Mouse (Mus musculus) kidney, embryonic 14.5 days (tissue): ENCODE measurements around the gene Il7r. TPM values are rescaled to one million over a fixed set of nuclear protein-coding genes. Genes with fewer than 3 reads are reported as not detected.

Experiments
- ATAC-seq: fragments of 200-750 bp; cut with Nextera tagmentation; 2 replicates; pipeline ENCODE4 v1.8.0; 2017; ENCODE audit warnings: moderate number of reproducible peaks, mild to moderate bottlenecking, moderate TSS enrichment, moderate library complexity; ENCODE audit not compliant: low FRiP score, low TSS enrichment
- H3K27ac ChIP-seq: fragments of 300-500 bp; sonication (generic); 2 replicates; pipeline ENCODE4 v1.5.1; 2014; ENCODE audit warnings: low read depth, mild to moderate bottlenecking, low read length, moderate library complexity, mixed read lengths
- H3K27me3 ChIP-seq: fragments of 300-500 bp; sonication (generic); 2 replicates; pipeline ENCODE4 v1.6.1; 2014; ENCODE audit warnings: mild to moderate bottlenecking, low read length; ENCODE audit not compliant: control insufficient read depth, insufficient read depth
- H3K36me3 ChIP-seq: fragments of 300-500 bp; sonication (generic); 2 replicates; pipeline ENCODE4 v1.6.1; 2014; ENCODE audit warnings: low read length, mixed read lengths; ENCODE audit not compliant: control insufficient read depth, insufficient read depth
- H3K4me1 ChIP-seq: fragments of 300-500 bp; sonication (generic); 2 replicates; pipeline ENCODE4 v1.6.1; 2014; ENCODE audit warnings: low read length, mixed read lengths; ENCODE audit not compliant: control insufficient read depth, insufficient read depth
- H3K4me2 ChIP-seq: fragments of 300-500 bp; sonication (generic); replicated peaks from 2 replicates; pipeline ENCODE4 v1.6.1; 2014; ENCODE audit warnings: low read depth, mild to moderate bottlenecking, low read length
- H3K4me3 ChIP-seq: fragments of 300-500 bp; sonication (generic); 2 replicates; pipeline ENCODE4 v1.5.1; 2014; ENCODE audit warnings: mild to moderate bottlenecking, low read length
- H3K9ac ChIP-seq: fragments of 300-500 bp; sonication (generic); 2 replicates; pipeline ENCODE4 v1.6.1; 2014; ENCODE audit warnings: low read depth, mild to moderate bottlenecking, low read length, moderate library complexity
- H3K9me3 ChIP-seq: fragments of 300-500 bp; sonication (generic); 2 replicates; pipeline ENCODE4 v1.6.1; 2016; ENCODE audit warnings: low read length; ENCODE audit not compliant: control insufficient read depth
- WGBS: fragments of 180-500 bp; shearing (Covaris S2); extraction: QIAGEN DNeasy Blood & Tissue Kit; methylation state at CpG from one replicate; pipeline ENCODE4 v1.1.7; 2014; 5-methylcytosine and 5-hydroxymethylcytosine counted together
- polyA plus RNA-seq: library from polyadenylated mRNA; unstranded; fragments of >200 nt; fragmentation: Nextera tagmentation; extraction: Ambion mirVana; gene quantifications from 2 replicates; pipeline ENCODE4 v1.2.1, GENCODE M21; 2014

Gene Il7r
- polyA plus RNA-seq, 1 experiment from 2014 or later = not detected

DNA sequence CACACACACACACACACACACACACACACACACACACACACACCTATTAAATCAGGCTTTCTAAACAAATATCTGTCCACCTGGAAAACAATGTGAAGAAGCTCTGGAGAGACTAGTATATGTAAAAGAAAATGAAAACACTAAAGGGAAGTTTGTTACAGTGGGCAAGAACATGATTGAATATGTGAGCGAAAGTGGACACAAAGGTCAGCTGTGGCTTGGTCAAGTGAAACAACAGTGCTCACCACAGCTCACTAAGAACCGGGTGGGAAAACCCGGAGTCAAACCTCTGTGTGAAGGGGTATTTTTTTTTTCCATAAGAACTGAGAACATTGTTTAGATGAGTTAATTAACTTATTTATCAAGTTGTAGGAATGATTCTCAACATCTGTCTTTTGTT, 6.9 kb downstream of the Il7r start:
- no peaks in the 10 kb centered on the region for H3K36me3 ChIP-seq
- no peaks in the 10 kb centered on the region for H3K27me3 ChIP-seq
- WGBS = 70% methylated on average over 3 of the region's 3 CpGs
- no peaks in the 10 kb centered on the region for H3K9me3 ChIP-seq
- H3K4me1 ChIP-seq = no peaks in the 10 kb centered on the region
- no peak for ATAC-seq
- no peak overlapping the region for H3K4me3 ChIP-seq
- no peak overlapping the region for H3K27ac ChIP-seq
- no peak overlapping the region for H3K4me2 ChIP-seq
- no peak overlapping the region for H3K9ac ChIP-seq

DNA sequence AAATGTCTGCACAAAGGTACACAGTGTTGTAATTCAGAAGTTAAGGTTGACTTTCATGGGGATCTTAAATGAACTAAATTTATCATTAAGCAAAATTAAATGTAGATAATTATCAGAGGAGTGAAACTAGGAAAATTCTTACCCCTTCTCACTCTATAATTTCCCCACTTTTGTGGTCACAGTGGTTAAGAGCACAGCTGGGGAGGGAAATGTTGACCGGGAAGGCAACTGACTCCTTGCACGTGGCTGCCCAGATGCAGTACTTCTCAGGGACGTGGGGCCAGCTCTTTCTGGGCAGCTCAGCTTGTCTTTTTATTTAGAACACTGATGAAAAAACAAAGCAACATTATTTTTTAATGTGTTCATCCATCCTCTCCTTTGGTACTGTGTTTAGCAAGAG, 37.9 kb downstream of the Il7r start:
- Histone ChIP-seq H3K4me3 (no peak overlapping the region), H3K9me3 (no peaks in the 10 kb centered on the region), H3K36me3 (no peaks in the 10 kb centered on the region), H3K4me1 (no peaks in the 10 kb centered on the region), H3K27me3 (no peaks in the 10 kb centered on the region), H3K9ac (no peak overlapping the region), H3K4me2 (no peak overlapping the region), H3K27ac (no peak overlapping the region)
- WGBS = 75% methylated on average over 3 of the region's 3 CpGs
- ATAC-seq = no peak

DNA sequence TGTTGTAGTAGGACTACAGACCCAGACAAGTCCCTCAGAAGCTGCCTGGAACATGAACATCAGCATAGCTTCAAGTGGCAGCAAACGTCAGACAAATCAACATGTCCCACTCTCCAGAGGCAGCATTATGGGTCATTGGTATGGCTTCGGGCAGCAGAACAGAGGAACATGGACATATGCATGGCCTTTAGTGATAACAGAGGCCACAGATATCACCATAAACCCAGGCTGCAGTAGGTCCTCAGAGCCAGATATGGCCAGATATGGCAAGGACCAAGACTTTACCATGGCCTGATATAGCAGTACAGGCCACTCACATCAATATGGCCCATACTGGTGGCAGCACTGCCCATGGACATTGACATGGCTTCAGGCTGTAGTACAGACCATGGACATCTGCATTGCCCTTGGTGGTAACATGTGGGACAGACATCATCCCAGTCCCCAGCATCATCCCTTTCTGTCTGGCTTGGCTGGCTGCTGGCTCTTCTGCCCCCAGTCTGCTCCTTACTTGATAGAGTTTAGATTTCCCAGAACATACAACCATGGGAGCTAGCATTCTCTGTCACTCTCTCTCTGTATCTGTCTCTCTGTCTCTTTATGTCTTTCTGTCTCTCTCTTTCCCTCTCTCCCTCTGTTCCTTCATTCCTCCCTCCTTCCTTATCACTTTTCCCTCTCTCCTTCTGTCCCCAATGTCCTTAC, 40.4 kb downstream of the Il7r start:
- no peak for ATAC-seq

DNA sequence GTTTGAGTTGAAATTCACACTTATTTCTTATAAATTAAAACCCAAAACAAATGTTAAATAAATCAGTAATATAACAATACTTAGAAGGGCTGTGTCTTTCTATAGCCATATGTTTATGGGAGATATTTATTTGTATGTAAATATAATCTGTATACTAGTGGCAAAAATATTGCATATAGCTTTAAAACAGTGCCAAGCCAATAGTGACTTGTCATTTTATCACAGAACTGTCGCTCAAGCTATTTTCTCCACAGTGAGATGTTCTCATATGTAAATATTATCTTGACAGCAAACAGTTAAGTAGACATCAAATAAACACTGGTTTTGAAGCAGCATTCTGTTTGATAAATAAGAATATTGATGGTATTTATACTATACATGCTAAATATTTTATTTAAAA, 56.8 kb downstream of the Il7r start:
- ATAC-seq = no peak
- no peak overlapping the region for H3K9ac ChIP-seq

More for the DNA sequence above, 40.4 kb downstream of the Il7r start:
- Histone ChIP-seq H3K4me3 (no peak overlapping the region), H3K9me3 (no peaks in the 10 kb centered on the region), H3K27me3 (no peaks in the 10 kb centered on the region), H3K27ac (no peak overlapping the region), H3K9ac (no peak overlapping the region), H3K36me3 (no peaks in the 10 kb centered on the region), H3K4me1 (no peaks in the 10 kb centered on the region), H3K4me2 (no peak overlapping the region)
- WGBS = 94% methylated on average over 2 of the region's 2 CpGs

DNA sequence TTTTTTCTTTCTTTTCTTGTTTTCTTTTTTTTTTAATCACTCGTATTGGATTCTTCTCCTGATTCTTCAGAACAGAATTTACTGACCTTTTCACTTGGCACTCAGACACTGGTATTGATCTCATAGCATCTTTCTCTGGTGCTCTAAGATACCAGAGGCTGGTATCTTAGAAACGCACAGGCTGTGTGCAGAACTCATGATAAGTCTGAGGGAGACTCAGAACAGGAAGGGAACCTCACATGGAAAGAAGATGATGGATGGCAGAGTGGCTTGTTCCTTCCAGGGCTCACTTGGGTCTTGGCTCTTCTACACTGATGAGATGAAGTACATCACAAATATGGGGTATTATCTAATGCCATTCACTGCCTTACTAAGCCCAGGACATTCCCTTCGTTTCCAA, 57.4 kb downstream of the Il7r start:
- Histone ChIP-seq H3K9me3 (no peaks in the 10 kb centered on the region), H3K27me3 (no peaks in the 10 kb centered on the region), H3K4me3 (no peak overlapping the region), H3K27ac (no peak overlapping the region), H3K9ac (no peak overlapping the region), H3K4me2 (no peak overlapping the region), H3K36me3 (no peaks in the 10 kb centered on the region), H3K4me1 (no peaks in the 10 kb centered on the region)
- ATAC-seq = no peak
- WGBS = 83% methylated on average over 3 of the region's 3 CpGs

More for the DNA sequence above, 56.8 kb downstream of the Il7r start:
- Histone ChIP-seq H3K27ac (no peak overlapping the region), H3K4me2 (no peak overlapping the region), H3K27me3 (no peaks in the 10 kb centered on the region), H3K9me3 (no peaks in the 10 kb centered on the region), H3K4me1 (no peaks in the 10 kb centered on the region), H3K36me3 (no peaks in the 10 kb centered on the region), H3K4me3 (no peak overlapping the region)
- WGBS = 95% methylated on average over 1 of the region's 1 CpGs

DNA sequence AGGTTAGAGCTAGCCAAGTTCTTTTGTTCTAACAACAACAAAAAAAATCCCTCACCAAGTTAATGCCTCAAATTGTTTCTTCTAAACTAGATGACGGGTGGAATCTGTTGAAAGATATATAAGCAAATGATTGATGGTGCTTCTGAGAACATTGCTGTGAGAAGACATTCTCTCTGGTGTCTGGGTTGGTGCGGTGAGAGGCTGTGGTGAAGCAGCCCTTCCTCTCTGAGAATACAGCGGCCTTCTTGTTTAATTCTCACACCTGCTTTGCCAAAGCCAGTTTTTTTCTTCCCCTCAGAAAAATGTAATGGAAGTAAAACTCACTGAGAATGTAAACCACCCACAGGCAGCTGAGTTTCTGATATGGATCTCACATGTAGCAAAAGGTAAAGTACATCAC, 57.8 kb downstream of the Il7r start:
- Histone ChIP-seq H3K4me3 (no peak overlapping the region), H3K27ac (no peak overlapping the region), H3K9ac (no peak overlapping the region), H3K27me3 (no peaks in the 10 kb centered on the region), H3K9me3 (no peaks in the 10 kb centered on the region), H3K36me3 (no peaks in the 10 kb centered on the region), H3K4me1 (no peaks in the 10 kb centered on the region), H3K4me2 (no peak overlapping the region)
- no peak for ATAC-seq
- 76% methylated on average over 3 of the region's 3 CpGs for WGBS

DNA sequence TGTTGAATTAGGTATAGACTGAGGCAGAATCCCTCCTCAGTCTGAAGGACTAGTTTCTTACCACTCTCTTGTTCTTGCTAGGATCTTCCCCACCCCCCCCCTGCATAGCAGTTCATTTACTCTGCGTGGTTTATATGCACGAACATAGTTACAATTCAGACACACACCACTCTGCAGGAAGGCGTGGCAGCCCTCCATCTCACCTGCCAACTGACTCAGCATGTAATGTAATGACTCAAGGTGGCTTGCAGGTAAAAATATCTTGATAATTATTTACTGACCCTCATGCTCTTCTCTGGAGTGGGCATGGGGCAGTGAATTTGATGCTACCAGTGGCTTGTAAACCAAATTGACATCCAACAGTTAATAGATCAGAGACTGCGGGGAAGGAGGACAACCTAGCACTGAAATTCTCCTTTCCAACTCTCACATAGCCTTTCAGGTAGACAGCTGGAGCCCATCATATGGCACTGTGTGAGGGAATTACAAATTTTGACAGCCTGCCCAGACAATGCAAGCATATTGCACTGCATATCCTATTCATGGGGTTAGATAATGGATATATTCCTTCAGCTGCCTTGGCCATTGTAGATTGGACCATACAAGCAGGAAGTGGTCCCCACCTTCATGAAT, 58.8 kb downstream of the Il7r start:
- no peaks in the 10 kb centered on the region for H3K4me1 ChIP-seq
- H3K4me3 ChIP-seq = no peak overlapping the region
- H3K27ac ChIP-seq = no peak overlapping the region
- no peak overlapping the region for H3K9ac ChIP-seq
- ATAC-seq = no peak
- no peak overlapping the region for H3K4me2 ChIP-seq
- 83% methylated on average over 4 of the region's 4 CpGs for WGBS
- H3K27me3 ChIP-seq = no peaks in the 10 kb centered on the region
- no peaks in the 10 kb centered on the region for H3K36me3 ChIP-seq
- no peaks in the 10 kb centered on the region for H3K9me3 ChIP-seq

DNA sequence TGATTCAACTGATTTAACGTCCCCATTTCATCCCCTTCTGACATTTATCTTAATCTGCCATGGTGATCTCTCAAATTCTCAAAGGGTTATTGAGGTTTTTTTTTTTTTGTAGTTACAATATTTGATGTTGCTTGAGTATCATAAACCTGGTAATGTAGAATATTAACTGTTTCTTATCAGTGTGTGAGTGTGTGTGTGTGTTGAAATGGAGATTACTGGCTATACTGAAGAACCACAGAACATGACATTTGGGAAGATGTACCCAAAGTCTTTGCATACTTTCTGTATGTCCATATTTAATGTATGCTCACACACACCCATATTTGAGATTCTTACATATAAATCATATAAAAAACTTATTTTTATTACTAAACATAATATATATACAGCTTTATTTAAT, 65.9 kb downstream of the Il7r start:
- Histone ChIP-seq H3K27ac (no peak overlapping the region), H3K9me3 (no peaks in the 10 kb centered on the region), H3K9ac (no peak overlapping the region), H3K36me3 (no peaks in the 10 kb centered on the region), H3K4me1 (no peaks in the 10 kb centered on the region), H3K27me3 (no peaks in the 10 kb centered on the region), H3K4me3 (no peak overlapping the region), H3K4me2 (no peak overlapping the region)
- ATAC-seq = no peak
- WGBS = 60% methylated on average over 1 of the region's 1 CpGs

DNA sequence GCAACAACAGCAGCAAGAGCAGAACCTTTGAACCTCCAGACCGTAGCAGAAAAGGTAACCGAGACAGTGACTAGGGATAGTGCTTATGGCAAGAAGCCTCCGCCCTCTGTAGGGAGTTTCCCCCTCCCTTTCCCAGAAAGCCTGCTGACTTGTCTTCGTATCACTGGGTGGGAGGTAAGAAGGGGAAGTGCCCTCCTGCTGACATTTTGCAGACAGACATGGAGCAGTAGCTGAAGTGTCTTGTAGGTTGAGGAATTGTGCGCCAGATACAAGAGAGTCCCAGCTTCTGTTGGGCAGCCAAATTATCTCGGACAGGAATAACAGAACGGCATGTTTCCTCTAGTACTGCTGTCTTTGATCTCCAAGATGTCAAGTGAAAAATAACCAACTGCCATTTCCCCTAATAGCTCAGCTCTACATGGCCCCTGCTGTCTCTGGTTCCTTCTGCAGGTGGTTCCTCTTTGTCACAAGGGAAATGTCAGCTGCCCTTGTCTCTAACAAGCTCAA, 66.4 kb downstream of the Il7r start:
- Histone ChIP-seq H3K36me3 (no peaks in the 10 kb centered on the region), H3K9ac (no peak overlapping the region), H3K27ac (no peak overlapping the region), H3K9me3 (no peaks in the 10 kb centered on the region), H3K27me3 (no peaks in the 10 kb centered on the region), H3K4me1 (no peaks in the 10 kb centered on the region), H3K4me3 (no peak overlapping the region), H3K4me2 (no peak overlapping the region)
- WGBS = 65% methylated on average over 7 of the region's 7 CpGs
- no peak for ATAC-seq
